Mouse (Mus musculus) liver, embryonic 15.5 days (tissue): ENCODE results near the gene Vgll4. TPM values are rescaled to one million over a fixed set of nuclear protein-coding genes. Genes with fewer than 3 reads are reported as not detected.
A peak's percentile ranks its signal among the peaks of the same experiment; 100 is the strongest.

Experiments
- ATAC-seq: fragments of 200-750 bp; cut with Nextera tagmentation; 2 replicates; pipeline ENCODE4 v1.8.0; 2017; ENCODE audit warnings: moderate number of reproducible peaks, mild to moderate bottlenecking, moderate library complexity; ENCODE audit not compliant: insufficient read depth
- H3K27ac ChIP-seq: fragments of 300-500 bp; sonication (generic); replicated peaks from 2 replicates; pipeline ENCODE4 v1.5.1; 2015; ENCODE audit warnings: mild to moderate bottlenecking, inconsistent platforms
- H3K27me3 ChIP-seq: fragments of 300-500 bp; sonication (generic); 2 replicates; pipeline ENCODE4 v1.6.1; 2015; ENCODE audit warnings: mild to moderate bottlenecking, inconsistent platforms
- H3K36me3 ChIP-seq: fragments of 300-500 bp; sonication (generic); replicated peaks from 2 replicates; pipeline ENCODE4 v1.6.1; 2015; ENCODE audit warnings: moderate library complexity, mild to moderate bottlenecking, inconsistent platforms
- H3K4me1 ChIP-seq: fragments of 300-500 bp; sonication (generic); replicated peaks from 2 replicates; pipeline ENCODE4 v1.6.1; 2015; ENCODE audit warnings: inconsistent platforms
- H3K4me2 ChIP-seq: fragments of 300-500 bp; sonication (generic); 2 replicates; pipeline ENCODE4 v1.6.1; 2015; ENCODE audit warnings: moderate library complexity, mild to moderate bottlenecking, inconsistent platforms
- H3K4me3 ChIP-seq: fragments of 300-500 bp; sonication (generic); replicated peaks from 2 replicates; pipeline ENCODE4 v1.5.1; 2015; ENCODE audit warnings: mild to moderate bottlenecking, inconsistent platforms
- H3K9ac ChIP-seq: fragments of 300-500 bp; sonication (generic); 2 replicates; pipeline ENCODE4 v1.6.1; 2015; ENCODE audit warnings: moderate library complexity, mild to moderate bottlenecking, inconsistent platforms
- H3K9me3 ChIP-seq: fragments of 300-500 bp; sonication (generic); replicated peaks from 2 replicates; pipeline ENCODE4 v1.6.1; 2016; ENCODE audit warnings: inconsistent platforms
- WGBS: fragments of 180-500 bp; shearing (Covaris S2); methylation state at CpG from one replicate; pipeline ENCODE4 v1.1.7; 2015; ENCODE audit warnings: mixed read lengths; ENCODE audit not compliant: insufficient replicate concordance; 5-methylcytosine and 5-hydroxymethylcytosine counted together
- polyA plus RNA-seq: library from polyadenylated mRNA; unstranded; fragments of >200 nt; fragmentation: Nextera tagmentation; extraction: Ambion mirVana; gene quantifications from 2 replicates; pipeline ENCODE4 v1.2.1, GENCODE M21; 2015

Vgll4 gene
- polyA plus RNA-seq, 1 experiment from 2014 or later, result 11.5 TPM

- Histone ChIP-seq H3K27me3 (no peaks in the 10 kb centered on the region), H3K9ac (no peak overlapping the region), H3K9me3 (no peaks in the 10 kb centered on the region), H3K36me3 (no peaks in the 10 kb centered on the region), H3K27ac (no peak overlapping the region), H3K4me1 (no peaks in the 10 kb centered on the region), H3K4me3 (no peak overlapping the region), H3K4me2 (no peak overlapping the region)
- no peak for ATAC-seq
- WGBS, result 68% methylated on average over 5 of the region's 5 CpGs
Measured at GRCm38 (mm10) chr6:114936941-114937313, 32.9 kb downstream of the Vgll4 start.

GRCm38 (mm10) chr6:114936297-114936940 lies 33.4 kb downstream of the Vgll4 start:
- Histone ChIP-seq H3K27ac (no peak overlapping the region), H3K36me3 (no peaks in the 10 kb centered on the region), H3K27me3 (no peaks in the 10 kb centered on the region), H3K4me3 (no peak overlapping the region), H3K9me3 (no peaks in the 10 kb centered on the region), H3K9ac (no peak overlapping the region), H3K4me2 (no peak overlapping the region), H3K4me1 (no peaks in the 10 kb centered on the region)
- no peak for ATAC-seq
- WGBS, result 72% methylated on average over 19 of the region's 19 CpGs

DNA sequence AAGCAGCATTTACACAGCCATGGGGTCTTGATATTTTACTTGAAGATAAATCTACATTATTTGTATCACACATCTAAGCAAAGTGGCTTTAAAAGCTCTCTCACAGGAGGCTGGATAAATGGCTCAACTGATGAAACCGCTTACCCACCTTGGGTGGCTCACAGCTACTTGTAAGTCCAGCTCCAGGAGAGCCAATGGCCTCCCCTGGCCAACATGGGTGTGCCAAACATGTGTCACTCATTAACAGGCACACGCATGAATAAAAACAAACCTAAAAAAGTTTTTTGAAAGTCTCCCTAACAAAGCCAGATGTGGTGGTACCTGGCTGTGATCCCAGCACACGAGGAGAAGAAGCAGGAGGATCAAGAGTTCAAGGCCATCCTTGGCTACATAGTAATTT lies 34.4 kb downstream of the Vgll4 start:
- H3K27ac ChIP-seq, result no peak overlapping the region
- ATAC-seq, result no peak
- no peaks in the 10 kb centered on the region for H3K27me3 ChIP-seq
- no peaks in the 10 kb centered on the region for H3K4me1 ChIP-seq
- no peak overlapping the region for H3K4me2 ChIP-seq
- WGBS, result 62% methylated on average over 3 of the region's 3 CpGs
- no peaks in the 10 kb centered on the region for H3K9me3 ChIP-seq
- H3K36me3 ChIP-seq, result no peaks in the 10 kb centered on the region
- H3K4me3 ChIP-seq, result no peak overlapping the region
- no peak overlapping the region for H3K9ac ChIP-seq

DNA sequence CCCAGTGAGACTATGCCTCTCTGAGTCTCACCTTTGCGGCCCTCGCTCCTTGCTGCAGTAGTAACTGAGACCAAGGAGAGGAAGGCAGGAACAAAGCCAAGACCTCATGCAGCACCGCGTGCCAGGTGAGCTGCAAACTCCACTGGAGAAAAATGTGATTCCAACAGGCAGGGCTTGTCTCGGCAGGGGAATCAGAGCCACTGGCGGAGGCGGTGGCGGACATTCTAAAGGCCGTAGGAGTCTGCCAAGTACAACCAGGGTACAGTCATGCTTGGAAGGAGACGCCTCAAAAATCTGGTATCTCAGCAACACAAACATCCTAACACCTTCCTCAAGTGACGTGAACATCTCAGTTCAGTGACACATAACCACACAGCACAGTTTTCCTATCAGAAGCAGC lies 35.7 kb downstream of the Vgll4 start:
- Histone ChIP-seq H3K4me3 (no peak overlapping the region), H3K27me3 (no peaks in the 10 kb centered on the region), H3K36me3 (no peaks in the 10 kb centered on the region), H3K27ac (no peak overlapping the region), H3K9me3 (no peaks in the 10 kb centered on the region), H3K9ac (no peak overlapping the region), H3K4me1 (peaks cover 9% of the 10 kb centered on the region; the same call in 1 of the 2 replicates), H3K4me2 (no peak overlapping the region)
- 70% methylated on average over 11 of the region's 11 CpGs for WGBS
- ATAC-seq, result no peak

GRCm38 (mm10) chr6:114932991-114933392 lies 36.8 kb downstream of the Vgll4 start:
- no peaks in the 10 kb centered on the region for H3K27me3 ChIP-seq
- H3K4me3 ChIP-seq, result no peak overlapping the region
- no peak overlapping the region for H3K4me2 ChIP-seq
- ATAC-seq, result no peak
- no peaks in the 10 kb centered on the region for H3K36me3 ChIP-seq
- no peaks in the 10 kb centered on the region for H3K9me3 ChIP-seq
- 52% methylated on average over 3 of the region's 3 CpGs for WGBS
- H3K9ac ChIP-seq, result no peak overlapping the region
- H3K4me1 ChIP-seq, result peaks cover 9% of the 10 kb centered on the region; the same call in 1 of the 2 replicates
- no peak overlapping the region for H3K27ac ChIP-seq

GRCm38 (mm10) chr6:114932116-114932500 lies 37.7 kb downstream of the Vgll4 start:
- Histone ChIP-seq H3K9me3 (no peaks in the 10 kb centered on the region), H3K4me1 (peaks cover 9% of the 10 kb centered on the region; the same call in 1 of the 2 replicates), H3K4me2 (no peak overlapping the region), H3K4me3 (no peak overlapping the region), H3K36me3 (no peaks in the 10 kb centered on the region), H3K9ac (no peak overlapping the region), H3K27me3 (no peaks in the 10 kb centered on the region), H3K27ac (no peak overlapping the region)
- 76% methylated on average over 5 of the region's 5 CpGs for WGBS
- no peak for ATAC-seq

DNA sequence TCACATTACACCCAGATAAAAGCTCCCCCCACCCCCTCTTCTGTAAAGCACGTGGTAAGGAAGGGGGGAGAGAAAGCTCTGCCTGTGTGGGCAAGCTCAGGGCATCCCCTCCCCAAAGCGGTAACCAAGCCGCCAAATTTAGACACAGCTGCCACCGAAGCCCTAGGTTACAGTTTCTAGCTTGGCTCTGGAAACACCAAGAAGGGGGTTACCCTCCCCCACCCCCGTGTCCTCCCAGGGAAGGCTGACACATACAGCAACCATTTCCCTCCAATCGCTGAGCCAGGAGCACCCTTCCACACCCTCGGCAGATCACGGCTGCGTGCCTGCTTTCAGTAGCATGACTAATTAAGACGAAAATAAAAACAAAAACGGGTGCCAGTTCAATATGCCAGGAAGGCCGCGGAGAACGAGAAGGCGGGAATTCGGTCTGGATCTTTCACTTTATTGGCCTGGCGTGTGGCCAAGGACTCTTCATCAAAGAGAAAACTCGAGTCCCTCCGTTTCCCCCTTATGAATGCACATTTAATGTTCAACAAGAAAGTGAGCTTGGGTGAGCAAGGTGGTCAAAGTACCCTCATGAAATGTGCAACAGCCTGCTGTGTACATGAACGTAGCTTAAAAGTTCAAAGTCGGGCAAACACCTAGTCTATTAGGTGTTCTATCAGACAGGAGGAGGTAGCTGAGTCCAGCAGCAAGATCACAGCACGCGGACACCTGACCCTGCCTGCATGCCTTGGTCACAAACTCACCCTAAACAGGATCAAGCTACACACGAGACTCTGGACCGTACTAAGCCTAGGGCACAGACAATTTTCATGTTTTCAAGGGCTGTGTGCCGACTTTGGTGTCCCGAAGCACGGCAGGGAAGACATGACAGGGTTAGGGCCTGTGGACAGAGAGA lies 38.3 kb downstream of the Vgll4 start:
- Histone ChIP-seq H3K4me1 (peaks cover 9% of the 10 kb centered on the region; the same call in 1 of the 2 replicates), H3K4me2 (no peak overlapping the region), H3K4me3 (no peak overlapping the region), H3K9ac (no peak overlapping the region), H3K36me3 (no peaks in the 10 kb centered on the region), H3K9me3 (no peaks in the 10 kb centered on the region), H3K27me3 (no peaks in the 10 kb centered on the region), H3K27ac (no peak overlapping the region)
- ATAC-seq, result no peak
- 66% methylated on average over 28 of the region's 28 CpGs for WGBS

DNA sequence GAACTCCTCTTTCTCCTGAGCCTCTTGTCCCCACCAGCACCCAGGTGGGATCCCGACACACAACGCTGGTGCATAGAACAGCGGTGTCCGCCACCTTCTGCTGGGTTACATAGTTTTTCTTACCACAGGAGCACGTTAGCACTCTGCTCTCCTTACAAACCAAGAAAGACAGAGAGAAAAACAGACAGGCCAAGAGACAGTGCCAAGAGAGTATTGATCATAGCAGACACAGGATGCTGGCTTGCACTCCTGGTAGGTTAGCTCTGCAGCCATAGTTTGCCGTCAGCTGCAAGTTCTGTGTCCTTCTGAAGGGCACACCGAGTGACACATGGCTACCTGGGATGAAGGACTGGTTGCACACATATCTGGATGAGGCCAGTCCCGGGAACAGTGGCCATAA lies 39.1 kb downstream of the Vgll4 start:
- Histone ChIP-seq H3K4me3 (no peak overlapping the region), H3K27me3 (no peaks in the 10 kb centered on the region), H3K4me1 (peaks cover 9% of the 10 kb centered on the region; the same call in 1 of the 2 replicates), H3K9ac (no peak overlapping the region), H3K4me2 (no peak overlapping the region), H3K36me3 (no peaks in the 10 kb centered on the region), H3K9me3 (no peaks in the 10 kb centered on the region), H3K27ac (no peak overlapping the region)
- ATAC-seq, result no peak
- WGBS, result 73% methylated on average over 8 of the region's 8 CpGs

DNA sequence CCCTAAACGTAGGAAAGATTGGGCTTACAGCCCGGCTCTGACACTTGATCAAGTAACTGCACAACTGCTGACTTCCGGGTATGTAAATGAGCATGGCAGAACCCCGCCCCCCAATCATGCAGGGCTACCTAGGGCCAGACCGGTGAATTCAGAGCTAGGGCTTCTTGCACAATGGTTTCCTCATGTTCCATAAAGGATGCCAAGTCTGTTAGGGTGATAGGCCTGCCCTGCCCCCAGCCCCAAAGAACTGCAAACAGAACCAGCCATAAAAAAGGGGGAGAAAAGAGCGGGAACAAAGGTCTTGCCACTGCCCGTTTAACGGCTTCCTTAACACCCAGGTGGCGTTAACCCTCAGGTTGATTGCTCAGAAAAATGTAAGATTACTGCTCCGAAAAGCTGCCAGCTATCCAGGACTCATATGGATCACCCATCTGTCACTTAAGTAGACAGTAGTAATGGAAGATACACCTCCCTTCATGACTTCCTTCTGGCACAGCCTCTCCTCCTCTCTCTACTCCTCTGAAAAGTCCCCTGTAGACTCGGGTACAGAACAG lies 39.7 kb downstream of the Vgll4 start:
- H3K4me1 ChIP-seq, result peaks cover 9% of the 10 kb centered on the region; the same call in 1 of the 2 replicates

DNA sequence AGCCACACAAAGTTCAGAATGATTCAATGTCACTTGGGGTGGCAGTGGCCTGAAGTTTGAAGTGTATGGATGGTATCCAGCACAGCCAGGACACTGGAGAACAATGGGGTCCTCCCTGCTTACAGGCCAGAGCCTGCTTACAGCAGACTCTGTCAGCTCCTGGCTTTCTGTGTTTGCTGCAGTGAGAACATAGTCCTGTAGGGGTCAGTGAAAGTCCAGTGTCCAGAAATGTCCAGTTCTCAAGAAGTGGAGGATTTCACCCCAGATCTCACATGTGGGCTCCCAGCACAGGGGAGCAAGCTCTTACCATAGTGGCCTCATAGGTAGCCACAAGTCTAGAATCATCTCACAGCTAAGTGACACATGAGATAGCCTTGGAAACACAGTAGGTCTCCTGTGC lies 40.4 kb downstream of the Vgll4 start:
- ATAC-seq, result no peak

More for the DNA sequence above, 39.7 kb downstream of the Vgll4 start:
- Histone ChIP-seq H3K36me3 (no peaks in the 10 kb centered on the region), H3K4me3 (0 out of 2 replicates have a peak overlapping the region, but pooled peaks have one; percentile 22), H3K27ac (no peak overlapping the region), H3K9me3 (no peaks in the 10 kb centered on the region), H3K4me2 (peak overlapping the region; percentile 60), H3K27me3 (no peaks in the 10 kb centered on the region), H3K9ac (no peak overlapping the region)
- 26% methylated on average over 11 of the region's 11 CpGs for WGBS
- no peak for ATAC-seq

DNA sequence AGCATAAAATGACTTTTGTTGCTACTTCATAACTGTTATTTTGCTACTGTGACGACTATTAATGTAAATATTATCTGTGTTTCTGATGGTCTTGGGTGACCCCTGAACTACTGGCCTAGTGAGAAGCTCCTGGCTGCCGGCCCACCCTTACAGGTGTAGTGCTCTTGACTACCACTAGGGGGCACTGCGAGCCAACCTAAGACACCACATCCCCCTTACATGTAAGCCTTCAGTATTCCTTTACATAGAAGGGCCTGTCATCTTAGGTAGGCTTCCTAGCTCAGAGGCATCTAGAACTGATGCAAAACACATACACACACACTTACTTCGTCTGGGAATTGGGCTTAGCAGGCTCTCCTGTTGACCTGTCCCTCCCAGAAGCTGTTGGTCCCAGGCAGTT lies 41.3 kb downstream of the Vgll4 start:
- no peak for ATAC-seq
- no peak overlapping the region for H3K9ac ChIP-seq
- H3K27me3 ChIP-seq, result no peaks in the 10 kb centered on the region
- H3K4me3 ChIP-seq, result no peak overlapping the region
- peaks cover 9% of the 10 kb centered on the region; the same call in 1 of the 2 replicates for H3K4me1 ChIP-seq
- no peak overlapping the region for H3K4me2 ChIP-seq
- no peaks in the 10 kb centered on the region for H3K36me3 ChIP-seq
- H3K27ac ChIP-seq, result no peak overlapping the region
- no peaks in the 10 kb centered on the region for H3K9me3 ChIP-seq
- WGBS, result 4% methylated on average over 4 of the region's 4 CpGs

More for the DNA sequence above, 40.4 kb downstream of the Vgll4 start:
- Histone ChIP-seq H3K36me3 (no peaks in the 10 kb centered on the region), H3K27ac (no peak overlapping the region), H3K4me2 (peak overlapping the region; percentile 60; the same call in 1 of the 2 replicates), H3K27me3 (no peaks in the 10 kb centered on the region), H3K9ac (no peak overlapping the region), H3K9me3 (no peaks in the 10 kb centered on the region), H3K4me3 (0 out of 2 replicates have a peak overlapping the region, but pooled peaks have one; percentile 22), H3K4me1 (peaks cover 9% of the 10 kb centered on the region; the same call in 1 of the 2 replicates)
